Mouse (Mus musculus) v-Abl transformed pro-B cells (cell line): ENCODE results near the gene Cbfa2t2.

Experiments used
- in situ Hi-C, 2 experiments: fragments of 400-800 bp; cut with MboI; formaldehyde crosslinking; loops; one replicate each; pipeline ENCODE4 v1.15.1; 2025; ENCODE audit not compliant: unreplicated experiment in 2 of 2

Gene Cbfa2t2

DNA sequence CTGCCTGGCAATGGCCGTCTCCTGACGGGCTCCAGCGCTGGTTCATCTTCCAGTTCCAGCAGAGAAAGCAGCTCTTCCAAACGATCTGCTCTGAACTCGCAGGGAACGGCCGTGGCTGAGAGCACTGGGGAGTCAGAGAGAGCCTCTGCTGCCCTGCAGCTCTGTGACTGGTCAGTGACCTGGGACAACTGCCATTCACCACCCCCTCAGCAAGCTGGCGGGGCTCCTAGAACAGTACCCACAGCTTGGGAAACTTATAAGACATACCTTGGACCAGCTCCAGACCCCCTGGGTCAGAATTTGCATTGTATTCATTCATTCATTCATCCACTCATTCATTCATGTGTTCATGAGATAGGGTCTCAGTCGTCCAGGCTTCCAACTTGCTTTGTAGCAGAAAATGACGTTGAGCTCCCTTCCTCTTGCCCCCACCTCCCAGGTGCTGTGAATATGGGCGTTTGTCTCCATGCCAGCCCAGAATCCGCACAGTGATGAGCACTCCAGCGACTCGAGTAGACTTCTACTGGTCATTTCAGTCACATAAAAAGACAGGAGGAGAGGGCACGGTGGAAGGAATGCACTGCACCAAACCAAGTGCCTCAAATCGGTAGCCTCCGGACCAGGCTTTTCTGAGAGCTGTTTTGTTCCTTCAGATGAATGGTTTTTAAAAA is 148.8 kb downstream of the Cbfa2t2 start:
- in situ Hi-C loops = loop anchor here in 1 of 2 experiments (5.0 kb wide), 2 partner anchors 48 to 168 kb away; no protein-coding TSS in a partner anchor

DNA sequence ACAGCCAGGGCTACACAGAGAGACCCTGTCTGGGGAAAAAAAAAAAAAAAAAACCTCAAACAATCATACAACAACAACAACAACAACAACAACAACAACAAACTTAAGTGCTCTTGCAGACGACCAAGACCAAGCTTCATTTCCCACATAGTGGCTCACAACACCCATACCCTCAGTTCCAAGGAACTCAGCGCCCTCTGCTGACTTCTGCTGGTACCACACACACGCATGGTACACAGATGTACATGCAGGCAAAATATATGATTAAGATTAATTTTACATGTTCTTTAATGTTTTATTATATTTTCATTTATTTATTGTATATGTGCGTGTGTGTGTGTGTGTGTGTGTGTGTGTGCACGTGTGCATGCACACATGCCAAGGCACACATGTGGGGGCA is 150.1 kb downstream of the Cbfa2t2 start:
- in situ Hi-C loops = no loop called here
